Mouse (Mus musculus) embryonic facial prominence, embryonic 10.5 days (tissue): ENCODE measurements at regions not wholly inside any gene's neighbourhood (a gene's known extent, or its start where the extent isn't known, plus 50 kb on each side); places are given as distances from the start of the nearest gene placed in this dataset.

ENCODE experiments used
- DNase-seq: peaks from one replicate; pipeline ENCODE4 v3.0.0-alpha.2; 2017; ENCODE audit warnings: low spot score
- H3K27ac ChIP-seq: fragments of 300-500 bp; sonication (generic); replicated peaks from 2 replicates; pipeline ENCODE4 v1.5.1; 2016; ENCODE audit warnings: mild to moderate bottlenecking
- H3K27me3 ChIP-seq: fragments of 300-500 bp; sonication (generic); replicated peaks from 2 replicates; pipeline ENCODE4 v1.6.1; 2016; ENCODE audit warnings: low read depth, mild to moderate bottlenecking; ENCODE audit not compliant: poor library complexity, severe bottlenecking
- H3K36me3 ChIP-seq: fragments of 300-500 bp; sonication (generic); replicated peaks from 2 replicates; pipeline ENCODE4 v1.6.1; 2016; ENCODE audit warnings: mild to moderate bottlenecking, moderate library complexity
- H3K4me1 ChIP-seq: fragments of 300-500 bp; sonication (generic); 2 replicates; pipeline ENCODE4 v1.6.1; 2016
- H3K4me3 ChIP-seq: fragments of 300-500 bp; sonication (generic); 2 replicates; pipeline ENCODE4 v1.5.1; 2016; ENCODE audit warnings: mild to moderate bottlenecking, moderate library complexity
- H3K9me3 ChIP-seq: fragments of 300-500 bp; sonication (generic); 2 replicates; pipeline ENCODE4 v1.6.1; 2016; ENCODE audit warnings: mild to moderate bottlenecking
- WGBS: fragments of 180-500 bp; shearing (Covaris S2); methylation state at CpG from one replicate; pipeline ENCODE4 v1.1.7; 2016; 5-methylcytosine and 5-hydroxymethylcytosine counted together

DNA sequence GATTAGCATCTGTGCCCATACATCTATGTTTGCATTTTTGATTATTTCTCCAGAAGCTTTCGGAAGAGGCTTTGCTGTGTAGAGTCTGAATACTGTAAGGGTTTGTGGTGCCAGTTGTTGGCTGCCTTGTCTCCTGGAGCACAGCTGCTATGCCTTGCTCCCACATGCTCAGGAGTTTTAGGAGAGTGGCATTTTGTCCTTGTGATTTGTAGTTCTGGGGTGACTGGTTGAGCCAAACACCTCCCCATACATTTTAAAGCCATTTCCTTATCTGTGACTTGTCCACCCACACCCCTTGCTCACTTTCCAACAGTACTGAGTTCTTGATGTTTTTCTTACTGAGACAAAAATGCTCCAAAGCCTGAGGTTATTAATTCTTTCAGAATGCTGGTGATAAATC lies 60.4 kb upstream of the Lipc start:
- no peak overlapping the region for H3K27ac ChIP-seq
- H3K27me3 ChIP-seq = no peaks in the 10 kb centered on the region
- H3K9me3 ChIP-seq = no peaks in the 10 kb centered on the region
- no peak for DNase-seq
- 95% methylated on average over 1 of the region's 1 CpGs for WGBS
- no peaks in the 10 kb centered on the region for H3K36me3 ChIP-seq
- H3K4me3 ChIP-seq = no peak overlapping the region
- no peaks in the 10 kb centered on the region for H3K4me1 ChIP-seq

DNA sequence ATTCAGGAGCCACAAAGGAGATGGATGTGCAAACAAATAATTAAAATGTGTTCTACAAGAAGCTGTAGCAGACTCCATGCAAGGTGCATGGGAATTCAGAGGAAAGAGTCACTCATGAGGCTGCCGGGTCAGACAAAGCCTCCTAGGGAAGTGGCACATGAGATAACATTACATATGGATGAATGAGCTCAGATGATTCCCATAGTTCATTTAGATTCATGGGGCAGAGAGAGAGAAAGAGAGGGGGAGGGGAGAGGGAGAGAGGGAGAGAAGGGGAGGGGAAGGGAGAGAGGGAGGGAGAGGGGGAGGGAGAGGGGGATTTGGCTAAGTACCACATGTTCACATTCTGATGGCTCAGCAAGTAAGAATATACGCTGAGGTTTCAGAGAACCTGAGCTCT lies 52.6 kb upstream of the Lipc start:
- Histone ChIP-seq H3K9me3 (no peaks in the 10 kb centered on the region), H3K36me3 (no peaks in the 10 kb centered on the region), H3K27me3 (no peaks in the 10 kb centered on the region), H3K4me3 (no peak overlapping the region), H3K27ac (no peak overlapping the region), H3K4me1 (peaks cover 4% of the 10 kb centered on the region)
- WGBS = 86% methylated on average over 2 of the region's 2 CpGs
- DNase-seq = no peak
